Mouse (Mus musculus) testis, adult 2 months (tissue): ENCODE results near the gene Exoc2. TPM values are rescaled to one million over a fixed set of nuclear protein-coding genes. Genes with fewer than 3 reads are reported as not detected.

Experiments used
- H3K27ac ChIP-seq: fragments of 200-500 bp; 2 replicates; pipeline ENCODE4 v1.5.1; 2012; ENCODE audit warnings: low read depth, low read length; ENCODE audit not compliant: control insufficient read depth, insufficient read depth
- H3K27me3 ChIP-seq: fragments of 200-500 bp; 2 replicates; pipeline ENCODE4 v1.6.1; 2012; ENCODE audit warnings: mild to moderate bottlenecking, low read length, moderate library complexity; ENCODE audit not compliant: control insufficient read depth, insufficient read depth
- H3K36me3 ChIP-seq: fragments of 200-500 bp; 2 replicates; pipeline ENCODE4 v1.6.1; 2012; ENCODE audit warnings: mild to moderate bottlenecking, low read length; ENCODE audit not compliant: control insufficient read depth, insufficient read depth
- H3K4me1 ChIP-seq: fragments of 200-500 bp; 2 replicates; pipeline ENCODE4 v1.6.1; 2012; ENCODE audit warnings: low read length; ENCODE audit not compliant: control insufficient read depth, insufficient read depth
- H3K4me3 ChIP-seq: fragments of 200-500 bp; 2 replicates; pipeline ENCODE4 v1.5.1; 2012; ENCODE audit warnings: low read depth, mild to moderate bottlenecking, low read length, moderate library complexity, mixed read lengths; ENCODE audit not compliant: control insufficient read depth
- CTCF ChIP-seq: fragments of 200-500 bp; IDR thresholded peaks from 2 replicates; pipeline ENCODE4 v1.5.1; 2012; ENCODE audit warnings: low read depth, mild to moderate bottlenecking, inconsistent platforms, low read length, moderate library complexity; ENCODE audit not compliant: control insufficient read depth, insufficient read depth, insufficient replicate concordance
- POLR2A ChIP-seq: fragments of 200-500 bp; IDR thresholded peaks from 2 replicates; pipeline ENCODE4 v1.6.1; 2012; ENCODE audit warnings: low read depth, mild to moderate bottlenecking, inconsistent platforms, low read length, moderate library complexity; ENCODE audit not compliant: control insufficient read depth
- polyA plus RNA-seq: library from polyadenylated mRNA; depleted of rRNA; stranded (reverse); fragments of >200 nt; gene quantifications from 2 replicates; pipeline ENCODE4 v1.2.3, GENCODE M21; 2012

The Exoc2 gene
- polyA plus RNA-seq, 1 experiment, result 10.7 TPM

- Histone ChIP-seq H3K27me3 (no peaks in the 10 kb centered on the region), H3K36me3 (no peaks in the 10 kb centered on the region), H3K4me3 (peak within 1 kb of the TSS; percentile 93), H3K27ac (peak within 1 kb of the TSS; percentile 48), H3K4me1 (peaks cover 5% of the 10 kb centered on the region)
- TF ChIP-seq POLR2A (peak; percentile 43; the same call in 1 of the 2 replicates), CTCF (no peak)
These were observed 26.4 kb downstream of the Exoc2 start, which contains the start of gene Hus1b for GRCm38 (mm10) chr13:30947540-30947939. Hus1b (minus strand) TSS chr13:30947759.

- Histone ChIP-seq H3K27me3 (no peaks in the 10 kb centered on the region), H3K4me1 (peaks cover 5% of the 10 kb centered on the region), H3K4me3 (peak overlapping the region; percentile 93), H3K27ac (peak overlapping the region; percentile 48), H3K36me3 (no peaks in the 10 kb centered on the region)
- TF ChIP-seq POLR2A (no peak), CTCF (no peak)
These were observed 26.8 kb downstream of the Exoc2 start for GRCm38 (mm10) chr13:30947129-30947528.

GRCm38 (mm10) chr13:30945788-30946187 lies 28.1 kb downstream of the Exoc2 start:
- no peak for TF ChIP-seq POLR2A
- no peak for TF ChIP-seq CTCF
- Histone ChIP-seq H3K27me3 (no peaks in the 10 kb centered on the region), H3K4me1 (peaks cover 3% of the 10 kb centered on the region; the same call in 1 of the 2 replicates), H3K36me3 (no peaks in the 10 kb centered on the region), H3K27ac (no peak overlapping the region), H3K4me3 (no peak overlapping the region)

- no peaks in the 10 kb centered on the region for H3K4me1 ChIP-seq
- TF ChIP-seq CTCF (no peak), POLR2A (no peak)
- H3K27me3 ChIP-seq, result no peaks in the 10 kb centered on the region
- H3K36me3 ChIP-seq, result no peaks in the 10 kb centered on the region; the same call in 1 of the 2 replicates
- no peak overlapping the region for H3K4me3 ChIP-seq
- H3K27ac ChIP-seq, result no peak overlapping the region
These were observed 40.9 kb downstream of the Exoc2 start for GRCm38 (mm10) chr13:30932972-30933371.

- TF ChIP-seq POLR2A, result no peak
- no peak for TF ChIP-seq CTCF
- Histone ChIP-seq H3K27ac (no peak overlapping the region), H3K4me1 (no peaks in the 10 kb centered on the region)
These were observed 42.3 kb downstream of the Exoc2 start for GRCm38 (mm10) chr13:30931613-30932012.

GRCm38 (mm10) chr13:30929119-30929518 lies 44.8 kb downstream of the Exoc2 start:
- H3K4me1 ChIP-seq, result no peaks in the 10 kb centered on the region
- H3K4me3 ChIP-seq, result peak overlapping the region; percentile 51; the same call in 1 of the 2 replicates
- no peaks in the 10 kb centered on the region; the same call in 1 of the 2 replicates for H3K36me3 ChIP-seq
- H3K27ac ChIP-seq, result no peak overlapping the region
- H3K27me3 ChIP-seq, result no peaks in the 10 kb centered on the region
- no peak for TF ChIP-seq CTCF
- no peak for TF ChIP-seq POLR2A

More at GRCm38 (mm10) chr13:30931613-30932012, 42.3 kb downstream of the Exoc2 start:
- no peak overlapping the region for H3K4me3 ChIP-seq
- H3K27me3 ChIP-seq, result no peaks in the 10 kb centered on the region
- H3K36me3 ChIP-seq, result no peaks in the 10 kb centered on the region; the same call in 1 of the 2 replicates

GRCm38 (mm10) chr13:30924269-30924668 lies 49.6 kb downstream of the Exoc2 start:
- no peaks in the 10 kb centered on the region for H3K36me3 ChIP-seq
- H3K4me3 ChIP-seq, result no peak overlapping the region
- TF ChIP-seq POLR2A (no peak), CTCF (no peak)
- no peaks in the 10 kb centered on the region for H3K4me1 ChIP-seq
- H3K27me3 ChIP-seq, result no peaks in the 10 kb centered on the region
- H3K27ac ChIP-seq, result no peak overlapping the region
